Mouse (Mus musculus): ENCODE results near the gene Rab40c.

DNA sequence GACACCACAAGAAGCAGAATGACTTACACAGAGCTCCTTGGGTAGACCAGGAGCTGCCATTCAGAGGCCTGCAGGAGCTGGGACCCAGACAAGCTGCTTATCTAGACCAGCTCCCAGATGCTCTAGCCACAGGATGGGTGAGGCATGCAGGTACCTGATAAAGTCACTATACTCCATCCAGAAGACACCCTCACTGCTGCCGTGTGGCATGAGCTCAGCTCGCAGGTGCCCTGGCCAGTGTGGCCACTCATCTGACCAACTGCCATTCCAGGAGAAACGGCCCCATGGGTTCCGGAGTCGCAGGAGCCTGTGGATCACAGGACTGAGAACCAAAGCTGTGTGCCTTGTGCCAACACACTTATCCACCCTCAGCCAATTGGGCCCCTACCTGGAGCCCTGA lies 42.0 kb upstream of the Rab40c start:
- no peak for TF ChIP-seq CTCF (conservative IDR thresholded peaks at IDR 0.05; ENCODE audit: insufficient read depth, insufficient read length, low read depth, low read length)
- TF ChIP-seq POLR2A (IDR thresholded peaks at IDR 0.05; ENCODE audit: low read depth, low read length) = no peak
